Mouse (Mus musculus): ENCODE data around the gene Khk.

- TF ChIP-seq CTCF (IDR thresholded peaks at IDR 0.05; ENCODE audit: low read depth, low read length) (no peak), POLR2A (IDR thresholded peaks at IDR 0.05; ENCODE audit: borderline replicate concordance, low read depth, low read length) (no peak)
Observed at GRCm38 (mm10) chr5:30920621-30921020, 610 bp upstream of the Khk start.
